Mouse (Mus musculus): ENCODE results near the gene Stard10. TPM values are rescaled to one million over a fixed set of nuclear protein-coding genes. Genes with fewer than 3 reads are reported as not detected.

The Stard10 gene
- polyA plus RNA-seq, 1 experiment from 2014 or later = 25.0 TPM

DNA sequence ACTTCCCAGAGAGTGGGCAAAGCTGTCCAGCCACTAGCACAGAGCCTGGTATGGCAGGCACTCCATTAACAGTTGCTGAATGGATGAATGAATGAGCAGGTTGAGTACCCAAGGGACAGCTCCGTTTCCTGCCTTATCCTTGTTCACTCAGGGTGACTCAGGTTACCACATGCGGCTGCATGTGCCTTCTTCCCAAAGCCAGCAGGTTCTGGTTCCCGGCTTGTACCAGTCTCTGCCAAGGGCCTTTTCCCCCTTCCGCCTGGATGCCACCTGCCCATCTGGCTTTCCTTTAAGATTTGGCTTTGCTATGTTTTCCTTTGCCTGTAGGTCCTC is 13.9 kb downstream of the Stard10 start:
- WGBS = 80% methylated on average over 4 of the region's 4 CpGs
- Histone ChIP-seq H3K4me3 (no peak overlapping the region), H3K9ac (no peak overlapping the region), H3K9me3 (replicated peaks) (no peaks in the 10 kb centered on the region), H3K36me3 (no peaks in the 10 kb centered on the region), H3K4me2 (no peak overlapping the region), H3K27me3 (peaks cover 6% of the 10 kb centered on the region; the same call in 1 of the 2 replicates), H3K27ac (no peak overlapping the region), H3K4me1 (replicated peaks) (peaks cover 20% of the 10 kb centered on the region)
- ATAC-seq (replicated peaks; ENCODE audit: insufficient number of reproducible peaks, insufficient read depth, low FRiP score, low read depth) = no peak

DNA sequence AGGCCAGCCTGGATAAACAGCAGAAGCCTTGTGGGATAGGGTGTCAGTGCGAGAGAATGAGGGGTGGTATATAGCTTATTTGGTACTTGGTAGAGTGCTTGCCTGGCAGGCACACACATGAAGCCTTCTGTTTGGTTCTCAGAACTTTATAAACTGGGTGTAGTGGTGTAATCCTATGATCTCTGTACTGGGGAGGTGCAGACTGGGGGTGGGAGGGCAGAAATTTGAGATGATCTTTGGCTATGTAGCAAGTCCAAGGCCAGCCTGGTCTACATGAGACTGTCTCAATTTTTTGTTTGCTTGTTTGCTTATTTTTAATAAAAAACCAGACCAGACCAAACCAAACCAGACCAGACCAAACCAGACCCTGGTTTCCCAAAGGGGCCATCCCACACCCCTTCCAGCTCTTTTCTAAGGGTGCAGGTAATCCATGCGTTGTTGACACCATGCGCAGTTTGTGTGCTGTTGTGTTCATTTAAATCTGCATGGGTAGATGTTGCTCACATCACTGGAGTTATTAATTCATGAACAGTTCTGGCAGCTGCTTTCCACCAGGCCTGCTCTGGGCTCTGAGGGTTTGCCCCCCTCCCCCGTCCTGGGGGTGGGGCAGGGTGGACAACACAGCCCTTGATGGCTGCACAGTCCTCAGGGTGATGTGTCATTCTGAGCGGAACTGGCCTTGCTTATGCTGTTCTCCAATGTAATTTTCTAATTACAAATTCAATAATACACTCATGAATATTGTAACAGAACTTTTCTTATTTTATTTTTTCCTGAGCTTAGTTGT is 15.4 kb downstream of the Stard10 start:
- ATAC-seq (replicated peaks; ENCODE audit: insufficient number of reproducible peaks, insufficient read depth, low FRiP score, low read depth) = no peak
- peaks cover under 1% of the 10 kb centered on the region; the same call in 1 of the 2 replicates for H3K27me3 ChIP-seq

DNA sequence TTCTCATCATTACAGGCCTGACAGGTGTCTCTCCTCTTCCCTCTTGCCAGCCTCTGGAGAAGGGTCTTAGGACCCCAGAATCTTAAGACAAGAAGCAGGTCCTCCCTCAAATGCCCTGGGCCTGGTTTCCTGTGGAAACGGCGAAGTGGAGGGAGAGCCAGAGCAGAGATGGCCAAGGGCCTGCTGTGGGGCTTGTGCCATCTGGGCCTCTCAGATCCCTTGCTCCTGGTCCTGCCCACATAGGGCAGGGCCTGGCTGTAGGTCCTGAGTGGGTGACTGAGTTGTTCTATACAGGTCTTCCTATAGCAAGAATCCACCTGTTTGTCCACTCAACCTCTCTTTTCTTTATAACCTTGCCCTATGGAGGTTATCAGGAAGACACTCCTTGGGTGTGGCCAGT is 18.3 kb downstream of the Stard10 start:
- H3K27me3 ChIP-seq = no peaks in the 10 kb centered on the region
- H3K36me3 ChIP-seq = no peaks in the 10 kb centered on the region
- H3K27ac ChIP-seq = no peak overlapping the region
- H3K4me2 ChIP-seq = no peak overlapping the region
- no peaks in the 10 kb centered on the region for H3K9me3 ChIP-seq (replicated peaks)
- H3K4me3 ChIP-seq = no peak overlapping the region
- 84% methylated on average over 2 of the region's 2 CpGs for WGBS
- 0 out of 2 replicates have a peak, but pooled peaks cover 4% of the 10 kb centered on the region for H3K4me1 ChIP-seq (replicated peaks)
- ATAC-seq (replicated peaks; ENCODE audit: insufficient number of reproducible peaks, insufficient read depth, low FRiP score, low read depth) = no peak
- H3K9ac ChIP-seq = no peak overlapping the region

More for the DNA sequence above, 15.4 kb downstream of the Stard10 start:
- Histone ChIP-seq H3K4me1 (replicated peaks) (peaks cover 20% of the 10 kb centered on the region), H3K9me3 (replicated peaks) (no peaks in the 10 kb centered on the region), H3K27ac (no peak overlapping the region), H3K9ac (no peak overlapping the region), H3K36me3 (no peaks in the 10 kb centered on the region), H3K4me3 (no peak overlapping the region), H3K4me2 (no peak overlapping the region)
- 85% methylated on average over 5 of the region's 5 CpGs for WGBS

DNA sequence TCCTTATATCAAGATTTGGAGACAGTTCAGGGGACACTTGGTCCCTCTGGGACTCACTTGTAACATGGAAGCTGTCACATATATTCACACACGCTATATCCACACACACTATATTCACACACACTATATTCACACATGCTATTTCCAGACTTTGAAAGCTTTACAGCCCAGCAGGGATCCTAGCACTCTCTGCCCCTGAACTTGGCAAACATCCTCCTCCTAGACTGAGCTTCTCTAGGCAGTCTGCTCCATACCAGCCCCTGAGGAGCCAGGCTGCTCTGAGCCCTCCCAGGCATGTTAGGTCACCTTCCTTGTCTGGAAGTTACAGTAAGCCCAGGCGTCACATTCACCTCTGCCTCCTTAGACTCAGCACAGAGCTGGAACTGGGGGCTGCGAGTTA is 19.8 kb downstream of the Stard10 start:
- H3K27me3 ChIP-seq = no peaks in the 10 kb centered on the region
- H3K4me3 ChIP-seq = no peak overlapping the region
- H3K9me3 ChIP-seq (replicated peaks) = no peaks in the 10 kb centered on the region
- no peak for ATAC-seq (replicated peaks; ENCODE audit: insufficient number of reproducible peaks, insufficient read depth, low FRiP score, low read depth)
- 72% methylated on average over 3 of the region's 3 CpGs for WGBS
- H3K27ac ChIP-seq = no peak overlapping the region
- H3K4me1 ChIP-seq (replicated peaks) = peaks cover 4% of the 10 kb centered on the region; the same call in 1 of the 2 replicates
- no peak overlapping the region for H3K4me2 ChIP-seq
- no peaks in the 10 kb centered on the region for H3K36me3 ChIP-seq
- H3K9ac ChIP-seq = no peak overlapping the region

DNA sequence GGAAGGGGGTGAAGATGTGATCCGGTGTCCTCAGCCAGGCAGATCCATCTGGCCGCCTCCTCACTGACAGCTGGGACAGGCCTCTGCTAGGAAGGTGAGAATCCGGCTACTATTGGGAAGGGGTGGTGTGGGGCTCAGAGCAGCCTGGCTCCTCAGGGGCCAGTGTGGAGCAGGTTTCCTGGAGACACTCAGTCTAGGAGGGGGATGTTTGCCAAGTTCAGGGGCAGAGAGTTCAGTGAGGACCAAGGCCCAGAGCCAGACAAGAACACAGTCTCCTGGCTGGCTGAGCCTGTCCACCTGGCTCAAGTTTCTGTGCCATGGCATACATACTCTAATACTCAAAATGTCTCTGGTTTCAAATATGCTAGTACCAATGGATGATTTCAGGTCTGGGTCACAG is 20.5 kb downstream of the Stard10 start:
- 85% methylated on average over 3 of the region's 3 CpGs for WGBS
- H3K9ac ChIP-seq = no peak overlapping the region
- no peaks in the 10 kb centered on the region for H3K27me3 ChIP-seq
- no peaks in the 10 kb centered on the region for H3K9me3 ChIP-seq (replicated peaks)
- H3K36me3 ChIP-seq = no peaks in the 10 kb centered on the region
- H3K4me3 ChIP-seq = no peak overlapping the region
- ATAC-seq (replicated peaks; ENCODE audit: insufficient number of reproducible peaks, insufficient read depth, low FRiP score, low read depth) = no peak
- H3K27ac ChIP-seq = no peak overlapping the region
- no peak overlapping the region for H3K4me2 ChIP-seq
- H3K4me1 ChIP-seq (replicated peaks) = peaks cover 8% of the 10 kb centered on the region

DNA sequence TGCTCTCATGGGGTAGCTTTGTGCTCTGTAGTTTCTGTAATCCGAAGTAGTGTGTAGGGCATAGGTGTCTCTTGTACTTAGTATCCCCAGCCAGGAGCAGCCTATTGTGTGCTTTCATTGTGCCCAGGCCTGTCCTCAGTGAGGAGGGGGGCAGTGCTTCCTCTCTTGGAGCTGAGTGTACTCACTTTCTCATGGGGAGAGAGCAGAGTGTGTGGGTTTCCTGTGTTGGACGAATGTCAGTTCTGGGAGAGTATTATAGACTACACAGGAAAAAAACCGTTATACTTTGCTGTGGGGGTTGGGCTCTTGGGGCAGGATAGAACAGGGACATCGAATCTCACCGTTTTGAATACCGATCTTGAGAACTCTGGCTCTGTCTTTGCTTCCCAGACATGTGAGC is 24.5 kb downstream of the Stard10 start:
- Histone ChIP-seq H3K36me3 (no peaks in the 10 kb centered on the region), H3K4me3 (no peak overlapping the region), H3K27ac (peak overlapping the region; percentile 24; the same call in 1 of the 2 replicates), H3K9ac (no peak overlapping the region), H3K9me3 (replicated peaks) (no peaks in the 10 kb centered on the region), H3K27me3 (peaks cover 13% of the 10 kb centered on the region; the same call in 1 of the 2 replicates), H3K4me2 (no peak overlapping the region), H3K4me1 (replicated peaks) (peaks cover 40% of the 10 kb centered on the region)
- ATAC-seq (replicated peaks; ENCODE audit: insufficient number of reproducible peaks, insufficient read depth, low FRiP score, low read depth) = 0 out of 2 replicates have a peak, but pooled peaks have one; percentile 19
- 51% methylated on average over 6 of the region's 6 CpGs for WGBS

DNA sequence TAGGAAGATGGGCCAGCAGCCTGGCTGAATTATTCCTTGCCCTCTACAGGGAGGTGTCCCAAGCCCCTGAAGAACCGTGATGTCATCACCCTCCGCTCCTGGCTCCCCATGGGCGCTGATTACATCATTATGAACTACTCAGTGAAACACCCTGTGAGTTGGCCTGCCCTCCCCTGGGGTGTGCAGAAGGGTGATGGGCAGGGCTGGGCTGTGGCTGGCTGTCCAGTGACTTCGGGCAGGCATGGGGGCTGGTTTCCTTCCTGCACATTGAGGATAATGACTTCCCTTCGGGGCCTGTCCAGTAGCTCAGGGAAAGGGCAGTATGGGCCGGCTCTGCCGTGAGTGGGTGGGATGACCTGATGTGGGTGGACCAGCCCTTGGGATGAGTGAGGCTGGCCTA is 26.2 kb downstream of the Stard10 start:
- WGBS = 70% methylated on average over 7 of the region's 7 CpGs
- no peak overlapping the region for H3K4me2 ChIP-seq
- no peaks in the 10 kb centered on the region for H3K36me3 ChIP-seq
- H3K27ac ChIP-seq = no peak overlapping the region
- no peak overlapping the region for H3K4me3 ChIP-seq
- ATAC-seq (replicated peaks; ENCODE audit: insufficient number of reproducible peaks, insufficient read depth, low FRiP score, low read depth) = no peak
- no peaks in the 10 kb centered on the region for H3K9me3 ChIP-seq (replicated peaks)
- H3K9ac ChIP-seq = no peak overlapping the region
- peaks cover 51% of the 10 kb centered on the region for H3K4me1 ChIP-seq (replicated peaks)
- peaks cover 13% of the 10 kb centered on the region; the same call in 1 of the 2 replicates for H3K27me3 ChIP-seq

DNA sequence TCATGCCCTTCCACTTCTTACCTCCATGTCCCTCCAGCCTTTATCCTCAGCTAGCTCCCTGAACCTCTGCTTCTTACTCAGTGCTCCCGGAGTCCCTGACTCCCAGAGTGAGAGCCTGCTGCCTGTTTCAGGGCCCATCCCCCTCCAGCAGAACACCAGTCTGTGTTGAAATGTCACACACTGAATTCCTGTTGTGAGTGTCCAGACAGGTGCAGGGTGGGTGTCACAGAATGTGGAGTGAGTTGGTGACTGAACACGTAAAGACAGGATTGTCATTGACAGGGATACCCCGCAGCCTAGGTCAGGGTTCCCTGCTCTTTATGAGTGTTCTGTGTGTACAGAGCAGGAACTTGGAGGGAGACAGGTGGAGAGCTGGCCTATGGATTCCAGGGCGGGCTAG is 28.0 kb downstream of the Stard10 start:
- H3K4me3 ChIP-seq = no peak overlapping the region
- H3K9me3 ChIP-seq (replicated peaks) = no peaks in the 10 kb centered on the region
- peaks cover 26% of the 10 kb centered on the region for H3K27me3 ChIP-seq
- no peak for ATAC-seq (replicated peaks; ENCODE audit: insufficient number of reproducible peaks, insufficient read depth, low FRiP score, low read depth)
- peaks cover 67% of the 10 kb centered on the region for H3K4me1 ChIP-seq (replicated peaks)
- WGBS = 46% methylated on average over 4 of the region's 4 CpGs
- no peak overlapping the region for H3K9ac ChIP-seq
- H3K36me3 ChIP-seq = no peaks in the 10 kb centered on the region
- H3K27ac ChIP-seq = peak overlapping the region; percentile 9; the same call in 1 of the 2 replicates
- H3K4me2 ChIP-seq = no peak overlapping the region

DNA sequence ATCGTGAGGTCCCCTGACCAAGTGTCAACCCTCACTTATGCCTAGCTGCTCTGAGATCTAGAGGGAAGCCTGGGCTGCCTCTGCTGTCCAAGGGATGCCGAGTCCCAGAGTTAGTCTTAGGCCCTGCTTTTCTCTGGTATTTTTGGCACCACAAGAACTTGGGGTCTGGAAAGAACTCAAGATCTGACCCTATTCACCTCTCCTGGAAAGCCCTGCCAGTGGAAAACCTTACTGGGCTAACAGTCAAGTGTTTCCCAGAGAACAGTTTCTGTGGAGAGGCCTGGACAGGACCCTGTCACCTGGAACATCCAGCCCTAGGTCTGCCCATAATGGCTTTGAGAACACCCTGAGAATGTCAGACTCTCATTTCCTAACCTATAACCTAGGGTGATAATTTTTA is 30.1 kb downstream of the Stard10 start:
- H3K4me1 ChIP-seq (replicated peaks) = peaks cover 63% of the 10 kb centered on the region
- ATAC-seq (replicated peaks; ENCODE audit: insufficient number of reproducible peaks, insufficient read depth, low FRiP score, low read depth) = no peak
- no peak overlapping the region for H3K4me2 ChIP-seq
- no peak overlapping the region for H3K27ac ChIP-seq
- H3K36me3 ChIP-seq = no peaks in the 10 kb centered on the region
- H3K9ac ChIP-seq = no peak overlapping the region
- no peak overlapping the region for H3K4me3 ChIP-seq
- H3K9me3 ChIP-seq (replicated peaks) = no peaks in the 10 kb centered on the region
- peaks cover 30% of the 10 kb centered on the region for H3K27me3 ChIP-seq
- WGBS = 51% methylated on average over 2 of the region's 2 CpGs

DNA sequence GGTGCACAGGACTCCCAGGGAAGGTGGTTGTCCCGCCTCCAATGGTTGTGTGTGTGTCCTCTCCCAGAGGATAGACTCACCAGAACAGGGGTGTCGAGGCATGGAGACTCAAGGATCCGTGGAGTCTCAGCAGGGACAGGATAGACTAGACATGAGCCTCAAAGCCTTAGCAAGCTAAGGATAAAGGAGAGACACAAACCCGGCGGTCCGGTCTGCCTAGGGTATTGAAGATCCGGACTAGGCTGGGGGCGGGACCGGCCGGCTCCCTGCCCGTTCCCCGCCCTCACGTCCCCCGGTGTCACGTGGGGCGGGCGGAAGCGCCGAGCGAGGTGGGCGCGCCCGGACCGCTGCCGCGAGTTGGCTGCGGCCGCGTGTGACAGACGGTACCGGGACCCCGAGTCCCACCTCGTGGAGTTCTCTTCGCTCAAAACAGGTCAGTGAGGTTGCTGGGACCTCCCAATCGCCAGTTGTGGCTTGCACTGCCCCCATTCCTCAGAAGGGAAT is 30.9 kb downstream of the Stard10 start, which contains the start of gene Arap1:
Gene Arap1 (plus strand): TSS at position 301 of the 504 bp plus-strand sequence.
- no peak within 1 kb of the TSS for H3K27ac ChIP-seq
- peak; percentile 81 for ATAC-seq (replicated peaks; ENCODE audit: insufficient number of reproducible peaks, insufficient read depth, low FRiP score, low read depth)
- H3K9me3 ChIP-seq (replicated peaks) = no peaks in the 10 kb centered on the region
- peak within 1 kb of the TSS; percentile 63 for H3K9ac ChIP-seq
- peak within 1 kb of the TSS; percentile 63 for H3K4me3 ChIP-seq
- H3K36me3 ChIP-seq = no peaks in the 10 kb centered on the region
- peak within 1 kb of the TSS; percentile 95 for H3K4me2 ChIP-seq
- H3K27me3 ChIP-seq = peaks cover 32% of the 10 kb centered on the region
- peaks cover 55% of the 10 kb centered on the region for H3K4me1 ChIP-seq (replicated peaks)
- WGBS = under 1% methylated on average over 35 of the region's 35 CpGs

DNA sequence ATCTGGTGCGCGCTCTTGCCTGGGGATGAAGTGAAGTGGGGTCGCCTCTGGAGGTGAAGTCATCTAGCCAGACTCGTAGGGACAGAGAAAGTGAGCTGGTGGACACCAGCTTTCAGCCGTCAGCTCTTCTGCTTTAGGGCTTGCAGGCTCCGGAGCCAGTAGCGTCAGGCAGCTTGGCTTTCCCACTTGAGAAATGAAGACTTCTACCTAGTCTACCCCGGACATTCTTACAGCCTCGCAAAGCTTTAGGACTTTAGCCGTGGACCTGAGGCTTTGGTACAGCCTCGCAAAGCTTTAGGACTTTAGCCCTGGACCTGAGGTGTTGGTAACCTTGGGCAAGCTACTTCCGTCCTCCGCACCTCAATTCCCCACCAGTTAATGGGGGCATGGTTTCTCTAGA is 31.4 kb downstream of the Stard10 start:
- Histone ChIP-seq H3K4me2 (peak overlapping the region; percentile 95), H3K9me3 (replicated peaks) (no peaks in the 10 kb centered on the region), H3K27ac (no peak overlapping the region), H3K4me3 (peak overlapping the region; percentile 63), H3K36me3 (no peaks in the 10 kb centered on the region), H3K27me3 (peaks cover 30% of the 10 kb centered on the region), H3K9ac (peak overlapping the region; percentile 63), H3K4me1 (replicated peaks) (peaks cover 50% of the 10 kb centered on the region)
- ATAC-seq (replicated peaks; ENCODE audit: insufficient number of reproducible peaks, insufficient read depth, low FRiP score, low read depth) = no peak
- 4% methylated on average over 13 of the region's 13 CpGs for WGBS

DNA sequence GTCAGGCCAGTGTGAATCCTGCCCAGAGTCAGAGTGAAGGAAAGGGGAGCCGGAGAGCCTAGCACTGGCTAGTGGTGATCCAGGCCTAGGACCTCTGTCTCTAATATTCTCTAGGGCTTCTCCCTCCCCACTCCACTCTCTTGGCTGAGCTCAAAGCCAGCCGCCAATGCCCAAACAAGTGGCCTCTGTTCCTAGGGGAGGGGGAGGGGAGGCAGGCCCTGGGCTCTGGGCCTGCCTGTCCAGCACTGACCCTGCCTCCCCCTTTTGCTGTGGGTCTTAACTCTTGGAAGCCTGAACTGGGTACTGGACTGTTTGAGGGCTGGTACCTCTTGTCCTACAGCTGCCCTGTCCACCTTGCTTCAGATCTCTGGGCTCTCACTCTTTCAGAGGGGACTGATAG is 33.0 kb downstream of the Stard10 start:
- H3K27ac ChIP-seq = no peak overlapping the region
- H3K4me1 ChIP-seq (replicated peaks) = peaks cover 45% of the 10 kb centered on the region
- 59% methylated on average over 2 of the region's 2 CpGs for WGBS
- no peaks in the 10 kb centered on the region for H3K36me3 ChIP-seq
- no peak for ATAC-seq (replicated peaks; ENCODE audit: insufficient number of reproducible peaks, insufficient read depth, low FRiP score, low read depth)
- H3K9ac ChIP-seq = no peak overlapping the region
- no peak overlapping the region for H3K4me2 ChIP-seq
- H3K4me3 ChIP-seq = no peak overlapping the region
- no peaks in the 10 kb centered on the region for H3K9me3 ChIP-seq (replicated peaks)
- H3K27me3 ChIP-seq = peaks cover 29% of the 10 kb centered on the region
